8 mouse cellular contexts compared by ENCODE assay signal in the genomic region with DNA sequence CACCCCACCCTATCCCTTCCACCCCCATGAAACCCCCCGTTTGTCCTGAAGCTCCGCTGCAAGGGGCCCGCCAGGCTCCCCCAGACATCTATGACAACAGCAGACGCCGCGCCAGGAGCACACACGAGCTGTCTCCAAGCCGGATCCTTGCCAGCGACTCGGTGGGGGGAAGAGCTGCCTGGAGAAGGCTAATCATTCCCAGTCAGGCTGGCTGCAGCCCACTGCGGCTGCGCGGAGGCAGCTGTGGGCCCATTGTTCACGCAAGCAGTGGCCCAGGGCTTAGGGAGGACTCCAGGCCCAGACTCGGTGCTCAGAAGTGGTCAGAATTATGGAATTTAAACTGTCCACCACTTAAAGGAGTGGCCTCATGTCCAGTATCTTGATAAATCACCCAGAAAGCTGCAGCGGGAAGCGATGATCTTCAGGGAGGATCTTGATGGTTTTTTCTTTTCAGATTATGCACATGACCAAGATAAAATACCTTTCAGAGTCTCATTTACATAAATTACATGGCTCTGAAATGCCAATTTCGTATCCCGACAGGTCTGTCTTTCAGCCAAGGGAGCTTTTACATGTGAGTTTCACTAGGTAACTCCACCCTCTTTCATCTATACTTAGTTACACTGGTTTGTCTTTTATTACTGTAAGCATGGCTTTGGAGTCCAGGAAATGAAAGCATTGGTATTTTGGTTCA.
DNase-seq lines count a peak whose midpoint lies in the region; ATAC-seq lines count a peak whose summit lies in the region.

No protein-coding gene starts in this region.

- peak overlapping the region; percentile 41 for H3K4me2 ChIP-seq in liver, embryonic 15.5 days

- H3K27ac ChIP-seq in liver, embryonic 15.5 days (replicated peaks), result no peak overlapping the region

- peak; percentile 98 for ATAC-seq in frontal cortex, adult (ENCODE audit: low TSS enrichment)
- ATAC-seq in liver, embryonic 15.5 days (ENCODE audit: insufficient read depth), result peak; percentile 40; the same call in 1 of the 2 replicates

- no peak overlapping the region for H3K4me3 ChIP-seq in liver, embryonic 15.5 days (replicated peaks)

- no peaks in the 10 kb centered on the region for H3K4me1 ChIP-seq in liver, embryonic 15.5 days (replicated peaks)

- H3K36me3 ChIP-seq in liver, embryonic 15.5 days (replicated peaks), result no peaks in the 10 kb centered on the region

- intact Hi-C loops in heart, postnatal 36 days (cut with DNase I), result no loop called here

- H3K27me3 ChIP-seq in liver, embryonic 15.5 days, result no peaks in the 10 kb centered on the region

- WGBS in liver, embryonic 15.5 days (ENCODE audit: insufficient replicate concordance), result 56% methylated on average over 19 of the region's 19 CpGs

- DNase-seq in thymus, postnatal 4 days, result peak; percentile 14
- no peak for DNase-seq in thymus, postnatal 25 days
- peak; percentile 79 to 83 for DNase-seq in heart, postnatal 36 days
- peak; percentile 88 to 92 for DNase-seq in layer of hippocampus, adult 18-20 months (ENCODE audit: low spot score in 2 of 2)
- DNase-seq in ovary, adult 18-20 months (ENCODE audit: low spot score), result peak; percentile 85
- DNase-seq in yolk sac, embryonic 10.5 days (ENCODE audit: low spot score), result peak; percentile 82

- H3K9ac ChIP-seq in liver, embryonic 15.5 days, result no peak overlapping the region

- H3K9me3 ChIP-seq in liver, embryonic 15.5 days (replicated peaks), result no peaks in the 10 kb centered on the region
